Mouse (Mus musculus) lung, embryonic 16.5 days (tissue): Measurements from ENCODE around the gene Gm10188. TPM values are rescaled to one million over a fixed set of nuclear protein-coding genes. Genes with fewer than 3 reads are reported as not detected.

ENCODE experiments used
- ATAC-seq: fragments of 200-750 bp; cut with Nextera tagmentation; 2 replicates; pipeline ENCODE4 v1.8.0; 2017; ENCODE audit warnings: low read depth, mild to moderate bottlenecking, moderate library complexity
- H3K27ac ChIP-seq: fragments of 300-500 bp; sonication (generic); 2 replicates; pipeline ENCODE4 v1.5.1; 2014; ENCODE audit warnings: mild to moderate bottlenecking, control low read depth, low read length
- H3K27me3 ChIP-seq: fragments of 300-500 bp; sonication (generic); 2 replicates; pipeline ENCODE4 v1.6.1; 2014; ENCODE audit warnings: low read depth, low read length, mixed read lengths; ENCODE audit not compliant: control insufficient read depth, insufficient read depth
- H3K36me3 ChIP-seq: fragments of 300-500 bp; sonication (generic); 2 replicates; pipeline ENCODE4 v1.6.1; 2014; ENCODE audit warnings: low read length; ENCODE audit not compliant: control insufficient read depth, insufficient read depth
- H3K4me1 ChIP-seq: fragments of 300-500 bp; sonication (generic); replicated peaks from 2 replicates; pipeline ENCODE4 v1.6.1; 2014; ENCODE audit warnings: low read length, mixed read lengths; ENCODE audit not compliant: control insufficient read depth, insufficient read depth
- H3K4me2 ChIP-seq: fragments of 300-500 bp; sonication (generic); 2 replicates; pipeline ENCODE4 v1.6.1; 2014; ENCODE audit warnings: low read depth, low read length, control low read depth
- H3K4me3 ChIP-seq: fragments of 300-500 bp; sonication (generic); 2 replicates; pipeline ENCODE4 v1.5.1; 2014; ENCODE audit warnings: mild to moderate bottlenecking, low read length, control low read depth
- H3K9ac ChIP-seq: fragments of 300-500 bp; sonication (generic); 2 replicates; pipeline ENCODE4 v1.6.1; 2014; ENCODE audit warnings: low read length, control low read depth
- H3K9me3 ChIP-seq: fragments of 300-500 bp; sonication (generic); 2 replicates; pipeline ENCODE4 v1.6.1; 2016; ENCODE audit warnings: low read length; ENCODE audit not compliant: control insufficient read depth
- WGBS: fragments of 180-500 bp; shearing (Covaris S2); extraction: QIAGEN DNeasy Blood & Tissue Kit; methylation state at CpG from one replicate; pipeline ENCODE4 v1.1.7; 2014; 5-methylcytosine and 5-hydroxymethylcytosine counted together
- polyA plus RNA-seq: library from polyadenylated mRNA; unstranded; fragments of >200 nt; fragmentation: Nextera tagmentation; extraction: Ambion mirVana; gene quantifications from 2 replicates; pipeline ENCODE4 v1.2.1, GENCODE M21; 2015

Gm10188 gene
- polyA plus RNA-seq, 1 experiment from 2014 or later, result not detected

DNA sequence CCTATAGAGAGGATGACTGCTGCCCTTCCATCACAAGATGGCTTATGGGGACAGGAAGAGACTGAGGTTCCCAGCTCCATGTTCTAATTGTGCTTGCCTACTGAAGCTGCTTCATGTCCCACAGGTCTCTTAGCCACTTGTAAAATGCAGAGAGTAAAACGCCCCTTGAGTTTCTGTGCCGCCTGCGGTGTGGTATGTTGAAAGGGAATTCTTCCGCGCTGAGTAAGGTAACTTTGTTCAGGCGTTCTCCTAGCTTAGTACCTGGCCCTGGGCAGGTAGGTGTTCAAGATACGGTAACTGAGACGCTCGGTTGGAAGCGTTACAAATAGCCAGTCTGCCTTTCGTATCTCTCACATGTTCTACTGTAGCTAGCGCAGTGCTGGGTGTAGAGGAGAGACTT lies 17.9 kb downstream of the Gm10188 start:
- H3K27me3 ChIP-seq, result no peaks in the 10 kb centered on the region

DNA sequence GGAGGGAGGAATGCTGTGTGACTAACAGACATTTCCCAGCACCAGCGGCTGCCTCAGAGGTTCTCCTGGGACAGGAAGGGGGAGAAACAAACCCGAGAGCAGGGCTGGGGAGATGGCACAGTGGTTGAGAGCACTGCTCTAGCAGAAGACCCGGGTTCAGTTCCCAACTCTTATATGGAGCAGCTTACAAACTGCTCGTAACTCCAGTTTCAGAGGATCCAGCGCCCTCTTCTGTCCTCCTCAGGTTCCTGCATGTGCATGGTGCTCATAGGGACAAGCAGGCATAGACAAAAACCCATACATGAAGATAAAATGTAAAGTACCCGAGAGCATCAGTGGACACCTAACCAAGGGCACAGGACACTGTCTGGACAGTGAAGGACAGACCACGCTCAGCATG lies 18.6 kb downstream of the Gm10188 start:
- peaks cover 10% of the 10 kb centered on the region for H3K4me1 ChIP-seq
- no peak overlapping the region for H3K4me3 ChIP-seq
- no peaks in the 10 kb centered on the region for H3K9me3 ChIP-seq
- no peak overlapping the region for H3K27ac ChIP-seq
- ATAC-seq, result 0 out of 2 replicates have a peak, but pooled peaks have one; percentile 26
- no peak overlapping the region for H3K4me2 ChIP-seq
- 16% methylated on average over 7 of the region's 7 CpGs for WGBS
- no peaks in the 10 kb centered on the region for H3K27me3 ChIP-seq
- no peaks in the 10 kb centered on the region for H3K36me3 ChIP-seq
- H3K9ac ChIP-seq, result no peak overlapping the region

More for the DNA sequence above, 17.9 kb downstream of the Gm10188 start:
- ATAC-seq, result peak; percentile 47; the same call in 1 of the 2 replicates
- WGBS, result 33% methylated on average over 12 of the region's 12 CpGs
- H3K4me1 ChIP-seq, result peaks cover 10% of the 10 kb centered on the region
- H3K4me2 ChIP-seq, result peak overlapping the region; percentile 54
- no peaks in the 10 kb centered on the region for H3K9me3 ChIP-seq
- no peak overlapping the region for H3K27ac ChIP-seq
- H3K4me3 ChIP-seq, result peak overlapping the region; percentile 41
- H3K9ac ChIP-seq, result peak overlapping the region; percentile 3; the same call in 1 of the 2 replicates
- no peaks in the 10 kb centered on the region for H3K36me3 ChIP-seq

DNA sequence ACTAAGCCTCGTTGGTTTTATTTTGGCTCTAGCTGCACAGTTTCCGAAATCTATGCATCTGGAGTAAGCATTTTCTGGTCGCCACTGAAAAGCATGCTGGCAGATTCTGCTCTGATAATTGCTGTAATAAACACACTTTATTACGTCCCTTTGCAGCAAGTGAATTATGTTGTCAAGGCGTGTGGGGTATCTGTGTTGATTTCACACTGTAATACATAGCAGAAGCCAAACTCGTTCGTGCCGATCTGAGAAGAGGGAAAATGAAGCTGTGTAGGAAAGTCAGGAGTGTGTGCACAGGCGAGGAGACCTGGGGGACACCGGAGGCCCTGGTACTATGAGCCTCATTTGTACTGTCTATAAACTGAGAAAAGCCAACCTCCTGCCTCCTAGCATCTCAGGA lies 20.2 kb downstream of the Gm10188 start:
- H3K9me3 ChIP-seq, result no peaks in the 10 kb centered on the region
- no peak for ATAC-seq
- no peak overlapping the region for H3K4me2 ChIP-seq
- H3K4me1 ChIP-seq, result peaks cover 10% of the 10 kb centered on the region
- no peaks in the 10 kb centered on the region for H3K27me3 ChIP-seq
- WGBS, result 71% methylated on average over 10 of the region's 10 CpGs
- H3K9ac ChIP-seq, result no peak overlapping the region
- no peaks in the 10 kb centered on the region for H3K36me3 ChIP-seq
- H3K4me3 ChIP-seq, result no peak overlapping the region
- H3K27ac ChIP-seq, result no peak overlapping the region

DNA sequence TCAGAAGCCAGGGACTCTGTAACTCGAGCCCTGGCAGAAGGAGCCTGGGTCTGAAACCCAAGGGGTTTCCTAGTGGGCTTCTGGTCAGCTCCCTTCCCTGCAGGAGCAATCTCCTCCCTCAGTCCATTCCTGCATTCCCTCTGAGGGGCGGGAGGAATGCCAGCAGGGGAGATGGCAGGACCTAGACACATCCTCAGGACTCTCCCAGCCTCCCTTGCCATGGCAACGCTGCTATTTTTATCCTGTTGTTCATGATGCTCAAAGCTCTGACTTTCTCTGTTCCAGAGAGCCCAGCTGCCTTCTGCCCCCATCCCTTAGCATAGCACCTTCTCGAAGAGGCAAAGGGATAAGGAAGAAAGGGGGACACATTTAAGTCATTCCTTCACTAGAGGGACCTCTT lies 21.4 kb downstream of the Gm10188 start:
- no peaks in the 10 kb centered on the region for H3K36me3 ChIP-seq
- H3K4me1 ChIP-seq, result peaks cover 10% of the 10 kb centered on the region
- no peaks in the 10 kb centered on the region for H3K27me3 ChIP-seq
- ATAC-seq, result no peak
- H3K27ac ChIP-seq, result no peak overlapping the region
- H3K9me3 ChIP-seq, result no peaks in the 10 kb centered on the region
- H3K4me3 ChIP-seq, result no peak overlapping the region
- WGBS, result 16% methylated on average over 4 of the region's 4 CpGs
- no peak overlapping the region for H3K9ac ChIP-seq
- H3K4me2 ChIP-seq, result no peak overlapping the region

DNA sequence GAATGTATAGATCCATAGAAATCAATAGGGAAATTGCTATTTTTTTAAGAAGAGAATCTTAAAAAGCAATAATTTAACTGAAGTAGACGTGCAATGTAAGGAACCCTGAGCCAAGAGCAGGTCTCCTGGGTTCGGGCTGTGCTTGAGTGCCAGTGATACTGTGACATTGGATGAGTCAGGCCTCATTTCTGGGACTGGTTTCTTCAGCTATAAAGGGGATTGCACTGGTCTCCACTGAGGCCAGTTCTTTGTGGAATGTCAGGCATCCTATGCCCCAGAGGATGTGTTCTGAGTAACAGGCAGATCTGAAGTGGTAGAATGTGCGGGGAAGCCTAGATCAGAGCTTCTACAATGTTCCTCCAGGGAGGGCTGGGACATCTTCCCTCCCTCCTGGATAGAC lies 22.7 kb downstream of the Gm10188 start:
- Histone ChIP-seq H3K4me2 (no peak overlapping the region), H3K27ac (no peak overlapping the region), H3K9ac (no peak overlapping the region), H3K27me3 (no peaks in the 10 kb centered on the region), H3K4me3 (no peak overlapping the region), H3K9me3 (no peaks in the 10 kb centered on the region), H3K36me3 (no peaks in the 10 kb centered on the region), H3K4me1 (peaks cover 4% of the 10 kb centered on the region)
- no peak for ATAC-seq
- WGBS, result 79% methylated on average over 3 of the region's 3 CpGs

DNA sequence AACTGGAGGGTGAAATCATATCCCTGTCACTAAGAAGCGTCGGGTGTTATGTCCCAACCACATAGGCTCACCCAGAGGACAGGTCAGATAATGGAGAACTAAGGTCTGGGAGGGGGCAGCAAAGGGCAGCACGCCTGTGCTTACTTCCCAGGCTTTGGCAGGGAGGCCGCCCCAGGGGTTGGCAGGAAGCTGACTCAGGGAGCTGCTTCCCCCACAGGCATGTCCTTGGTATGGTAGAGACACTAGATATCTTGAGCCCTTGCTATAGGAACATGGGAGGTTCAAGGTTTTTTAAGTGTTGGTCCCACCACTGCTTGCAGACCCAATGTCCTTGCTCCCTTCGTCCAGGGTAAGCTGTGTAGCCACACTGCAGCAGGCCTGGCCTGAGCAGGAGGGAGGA lies 23.6 kb downstream of the Gm10188 start:
- H3K36me3 ChIP-seq, result no peaks in the 10 kb centered on the region

DNA sequence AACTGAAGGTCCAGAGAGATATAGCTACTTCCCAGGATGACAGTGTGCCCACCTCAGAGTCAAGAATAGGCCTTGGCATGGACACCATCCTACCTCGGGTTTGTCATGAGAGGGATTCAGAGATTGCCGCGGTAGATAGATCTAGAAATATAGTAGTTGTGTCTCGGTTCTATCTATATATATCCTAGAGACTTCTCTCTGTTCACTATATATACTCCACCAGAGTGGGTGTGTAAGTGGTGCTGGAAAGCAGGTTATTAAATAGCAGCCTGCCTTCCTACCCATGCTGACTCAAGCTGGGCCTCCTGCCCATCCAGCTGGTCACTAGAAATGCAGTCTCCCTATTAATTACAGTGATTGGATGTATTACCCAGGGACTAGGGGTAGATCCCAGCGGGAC lies 26.8 kb downstream of the Gm10188 start:
- no peaks in the 10 kb centered on the region for H3K9me3 ChIP-seq

More for the DNA sequence above, 23.6 kb downstream of the Gm10188 start:
- no peak overlapping the region for H3K4me2 ChIP-seq
- whole genome bisulfite sequencing, result 39% methylated on average over 5 of the region's 5 CpGs
- no peaks in the 10 kb centered on the region for H3K27me3 ChIP-seq
- no peaks in the 10 kb centered on the region for H3K9me3 ChIP-seq
- ATAC-seq, result no peak
- H3K4me1 ChIP-seq, result no peaks in the 10 kb centered on the region; the same call in 1 of the 2 replicates
- H3K27ac ChIP-seq, result no peak overlapping the region
- no peak overlapping the region for H3K9ac ChIP-seq
- H3K4me3 ChIP-seq, result no peak overlapping the region

DNA sequence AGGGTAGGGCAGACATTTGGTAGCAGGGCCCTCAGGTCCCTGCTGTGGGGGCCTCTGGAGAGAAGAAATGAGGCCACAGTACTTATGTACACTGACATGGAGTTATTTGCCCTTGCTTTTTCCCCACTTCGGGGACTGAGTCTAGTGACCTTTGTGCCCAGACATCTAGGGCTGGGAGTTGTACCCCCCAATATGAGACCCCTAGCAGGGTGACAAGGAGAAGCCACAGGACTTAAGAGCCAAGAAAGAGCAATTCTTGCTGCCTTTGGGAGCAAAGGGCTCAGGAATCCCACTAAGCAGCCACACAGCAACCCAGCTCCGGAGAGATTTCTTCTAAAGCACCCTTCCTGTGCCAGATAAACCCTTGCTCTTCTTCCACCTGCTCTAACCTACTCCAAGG lies 27.6 kb downstream of the Gm10188 start:
- no peak overlapping the region for H3K4me3 ChIP-seq
- no peak overlapping the region for H3K9ac ChIP-seq
- no peak overlapping the region for H3K4me2 ChIP-seq
- WGBS, result 38% methylated on average over 2 of the region's 2 CpGs
- H3K36me3 ChIP-seq, result no peaks in the 10 kb centered on the region
- ATAC-seq, result no peak
- H3K9me3 ChIP-seq, result no peaks in the 10 kb centered on the region
- H3K27me3 ChIP-seq, result no peaks in the 10 kb centered on the region
- H3K27ac ChIP-seq, result peak overlapping the region; percentile 72
- H3K4me1 ChIP-seq, result peaks cover 11% of the 10 kb centered on the region

More for the DNA sequence above, 26.8 kb downstream of the Gm10188 start:
- Histone ChIP-seq H3K27me3 (no peaks in the 10 kb centered on the region), H3K9ac (no peak overlapping the region), H3K36me3 (no peaks in the 10 kb centered on the region), H3K4me1 (peaks cover 10% of the 10 kb centered on the region), H3K4me2 (no peak overlapping the region), H3K27ac (no peak overlapping the region), H3K4me3 (no peak overlapping the region)
- 84% methylated on average over 5 of the region's 5 CpGs for WGBS
- ATAC-seq, result no peak

DNA sequence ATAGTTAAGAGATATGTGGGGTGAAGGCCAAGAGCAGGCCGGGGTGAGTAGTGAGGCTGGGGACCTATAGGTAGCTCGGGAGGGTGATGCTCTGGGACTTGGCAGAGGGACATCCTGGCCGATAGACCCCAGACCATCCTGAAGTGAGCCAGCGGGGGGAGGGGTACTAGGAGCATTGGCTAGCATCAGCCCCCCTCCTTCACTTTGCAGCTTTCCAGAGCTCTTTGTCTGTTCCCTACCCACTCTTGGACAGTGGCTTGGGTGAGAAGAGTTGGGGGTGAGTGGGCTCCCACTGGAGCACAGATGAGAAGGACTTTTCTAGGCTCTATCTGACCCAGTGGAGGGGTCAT lies 28.1 kb downstream of the Gm10188 start:
- Histone ChIP-seq H3K27ac (peak overlapping the region; percentile 72), H3K4me2 (no peak overlapping the region), H3K4me1 (peaks cover 12% of the 10 kb centered on the region), H3K36me3 (no peaks in the 10 kb centered on the region), H3K4me3 (no peak overlapping the region), H3K9ac (no peak overlapping the region), H3K27me3 (no peaks in the 10 kb centered on the region), H3K9me3 (no peaks in the 10 kb centered on the region)
- ATAC-seq, result no peak
- 29% methylated on average over 4 of the region's 4 CpGs for WGBS
